Mouse (Mus musculus): Measurements from ENCODE around the gene Ppox. TPM values are rescaled to one million over a fixed set of nuclear protein-coding genes. Genes with fewer than 3 reads are reported as not detected.

Gene Ppox
- polyA plus RNA-seq, 1 experiment from 2014 or later = 65.0 TPM

DNA sequence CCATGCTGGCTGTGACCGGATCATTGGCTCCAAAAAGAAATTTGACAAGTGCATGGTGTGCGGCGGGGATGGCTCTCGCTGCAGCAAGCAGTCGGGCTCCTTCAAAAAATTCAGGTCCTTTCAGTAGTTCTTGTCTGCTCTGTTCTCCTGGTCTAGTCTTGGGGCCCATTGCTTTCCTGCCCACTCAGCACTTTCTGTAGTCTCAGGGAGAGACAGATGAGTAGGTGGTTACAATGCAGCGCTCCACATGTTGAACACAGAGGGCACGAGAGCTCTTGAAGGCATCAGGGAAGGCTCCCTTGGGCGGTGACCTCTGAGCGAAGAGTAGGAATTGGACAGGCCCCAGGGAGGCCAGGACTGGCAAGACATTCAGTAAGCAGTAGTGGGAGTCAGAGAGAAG, 23.2 kb downstream of the Ppox start:
- H3K27ac ChIP-seq (replicated peaks; ENCODE audit: low read depth, low read length) = no peak overlapping the region
- peaks cover 5% of the 10 kb centered on the region for H3K36me3 ChIP-seq (ENCODE audit: control insufficient read depth, insufficient read depth, low read length)
- no peak overlapping the region for H3K9ac ChIP-seq (ENCODE audit: low read length)
- no peak overlapping the region for H3K4me3 ChIP-seq (ENCODE audit: low read depth, low read length)
- no peaks in the 10 kb centered on the region for H3K9me3 ChIP-seq (ENCODE audit: control insufficient read depth, low read length)
- no peak for DNase-seq (ENCODE audit: low spot score)
- no peak for ATAC-seq (ENCODE audit: insufficient number of reproducible peaks, low FRiP score, low TSS enrichment, low read depth)
- 0 out of 2 replicates have a peak, but pooled peaks cover under 1% of the 10 kb centered on the region for H3K4me1 ChIP-seq (ENCODE audit: control insufficient read depth, insufficient read depth, low read length)
- WGBS = 89% methylated on average over 9 of the region's 9 CpGs
- H3K27me3 ChIP-seq (ENCODE audit: control insufficient read depth, insufficient read depth, low read length) = no peaks in the 10 kb centered on the region
- no peak overlapping the region for H3K4me2 ChIP-seq (ENCODE audit: low read depth, severe bottlenecking)

GRCm38 (mm10) chr1:171256937-171257548, 23.9 kb downstream of the Ppox start:
- Histone ChIP-seq H3K4me2 (ENCODE audit: low read depth, severe bottlenecking) (no peak overlapping the region), H3K9ac (ENCODE audit: low read length) (no peak overlapping the region), H3K36me3 (ENCODE audit: control insufficient read depth, insufficient read depth, low read length) (peaks cover 5% of the 10 kb centered on the region), H3K4me1 (ENCODE audit: control insufficient read depth, insufficient read depth, low read length) (peaks cover 6% of the 10 kb centered on the region), H3K27me3 (ENCODE audit: control insufficient read depth, insufficient read depth, low read length) (no peaks in the 10 kb centered on the region), H3K27ac (replicated peaks; ENCODE audit: low read depth, low read length) (no peak overlapping the region), H3K9me3 (ENCODE audit: control insufficient read depth, low read length) (no peaks in the 10 kb centered on the region), H3K4me3 (ENCODE audit: low read depth, low read length) (no peak overlapping the region)
- DNase-seq (ENCODE audit: low spot score) (peak; percentile 76), ATAC-seq (ENCODE audit: insufficient number of reproducible peaks, low FRiP score, low TSS enrichment, low read depth) (no peak)
- WGBS = 69% methylated on average over 15 of the region's 15 CpGs

GRCm38 (mm10) chr1:171256095-171256818, 24.7 kb downstream of the Ppox start:
- H3K27ac ChIP-seq (replicated peaks; ENCODE audit: low read depth, low read length) = no peak overlapping the region
- H3K9me3 ChIP-seq (ENCODE audit: control insufficient read depth, low read length) = no peaks in the 10 kb centered on the region
- no peak for ATAC-seq (ENCODE audit: insufficient number of reproducible peaks, low FRiP score, low TSS enrichment, low read depth)
- no peak overlapping the region for H3K4me2 ChIP-seq (ENCODE audit: low read depth, severe bottlenecking)
- peaks cover 13% of the 10 kb centered on the region for H3K4me1 ChIP-seq (ENCODE audit: control insufficient read depth, insufficient read depth, low read length)
- no peak overlapping the region for H3K9ac ChIP-seq (ENCODE audit: low read length)
- H3K4me3 ChIP-seq (ENCODE audit: low read depth, low read length) = no peak overlapping the region
- H3K36me3 ChIP-seq (ENCODE audit: control insufficient read depth, insufficient read depth, low read length) = peaks cover 5% of the 10 kb centered on the region
- H3K27me3 ChIP-seq (ENCODE audit: control insufficient read depth, insufficient read depth, low read length) = no peaks in the 10 kb centered on the region
- no peak for DNase-seq (ENCODE audit: low spot score)
- 92% methylated on average over 24 of the region's 24 CpGs for WGBS

DNA sequence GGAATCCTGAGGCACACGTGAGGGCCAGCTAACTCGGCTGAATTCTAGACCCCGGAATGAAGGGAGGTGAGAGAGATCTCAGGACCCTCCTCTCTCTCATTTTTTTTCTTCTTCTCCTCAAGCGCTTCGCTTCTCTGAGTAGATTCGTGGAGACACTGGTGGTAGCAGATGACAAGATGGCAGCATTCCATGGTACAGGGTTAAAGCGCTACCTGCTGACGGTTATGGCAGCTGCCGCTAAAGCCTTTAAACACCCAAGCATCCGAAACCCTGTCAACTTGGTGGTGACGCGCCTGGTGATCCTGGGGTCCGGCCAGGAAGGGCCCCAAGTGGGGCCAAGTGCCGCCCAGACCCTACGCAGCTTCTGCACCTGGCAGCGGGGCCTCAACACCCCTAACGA, 28.6 kb downstream of the Ppox start:
- Histone ChIP-seq H3K4me1 (ENCODE audit: control insufficient read depth, insufficient read depth, low read length) (peaks cover 29% of the 10 kb centered on the region), H3K4me3 (ENCODE audit: low read depth, low read length) (peak overlapping the region; percentile 24; the same call in 1 of the 2 replicates), H3K4me2 (ENCODE audit: low read depth, severe bottlenecking) (peak overlapping the region; percentile 66), H3K27me3 (ENCODE audit: control insufficient read depth, insufficient read depth, low read length) (no peaks in the 10 kb centered on the region), H3K9me3 (ENCODE audit: control insufficient read depth, low read length) (no peaks in the 10 kb centered on the region), H3K36me3 (ENCODE audit: control insufficient read depth, insufficient read depth, low read length) (peaks cover 3% of the 10 kb centered on the region), H3K27ac (replicated peaks; ENCODE audit: low read depth, low read length) (peak overlapping the region; percentile 83), H3K9ac (ENCODE audit: low read length) (peak overlapping the region; percentile 61)
- ATAC-seq (ENCODE audit: insufficient number of reproducible peaks, low FRiP score, low TSS enrichment, low read depth) = no peak
- WGBS = 46% methylated on average over 17 of the region's 17 CpGs
- peak; percentile 36 for DNase-seq (ENCODE audit: low spot score)

DNA sequence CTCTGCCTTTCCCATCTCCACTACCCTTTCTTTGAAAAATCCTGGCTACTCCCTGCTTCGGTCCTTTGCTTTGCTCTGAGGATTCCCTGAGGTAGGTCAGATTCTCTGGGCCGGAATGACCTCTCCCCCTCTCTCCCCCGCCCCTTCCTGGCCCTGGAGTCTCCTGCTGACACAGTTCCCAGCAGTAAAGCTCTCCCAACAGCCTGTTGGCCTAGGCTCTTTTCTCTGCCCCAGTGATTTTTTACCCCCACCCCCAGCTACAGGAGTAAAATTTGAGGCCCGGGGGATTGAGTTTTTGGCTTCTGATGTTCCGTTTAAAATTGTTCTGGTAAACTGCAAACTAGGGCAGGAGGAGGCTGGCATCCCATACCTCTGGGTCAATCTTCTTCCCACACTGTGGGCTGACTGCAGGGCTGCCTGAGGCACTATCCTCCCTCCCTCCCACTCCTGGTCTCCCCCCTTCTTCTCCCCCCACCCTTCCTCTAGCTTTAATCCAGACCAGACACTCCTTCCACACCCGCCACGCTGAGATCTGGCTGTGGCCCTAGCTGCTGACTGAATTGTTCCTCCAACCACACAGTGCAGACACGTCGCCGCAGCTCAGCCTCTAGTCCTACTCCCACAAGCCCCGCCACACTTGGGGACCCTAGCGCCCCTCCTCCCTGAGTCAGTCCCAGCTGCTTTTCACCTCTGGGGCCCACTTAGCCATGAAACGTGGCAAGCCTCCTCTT, 29.2 kb downstream of the Ppox start:
- H3K9me3 ChIP-seq (ENCODE audit: control insufficient read depth, low read length) = no peaks in the 10 kb centered on the region
- no peaks in the 10 kb centered on the region for H3K27me3 ChIP-seq (ENCODE audit: control insufficient read depth, insufficient read depth, low read length)
- 2% methylated on average over 13 of the region's 13 CpGs for WGBS
- H3K4me1 ChIP-seq (ENCODE audit: control insufficient read depth, insufficient read depth, low read length) = peaks cover 29% of the 10 kb centered on the region
- peak overlapping the region; percentile 66 for H3K4me2 ChIP-seq (ENCODE audit: low read depth, severe bottlenecking)
- peak overlapping the region; percentile 83 for H3K27ac ChIP-seq (replicated peaks; ENCODE audit: low read depth, low read length)
- ATAC-seq (ENCODE audit: insufficient number of reproducible peaks, low FRiP score, low TSS enrichment, low read depth) (peak; percentile 36), DNase-seq (ENCODE audit: low spot score) (peak; percentile 63)
- H3K9ac ChIP-seq (ENCODE audit: low read length) = peak overlapping the region; percentile 61
- peaks cover 3% of the 10 kb centered on the region for H3K36me3 ChIP-seq (ENCODE audit: control insufficient read depth, insufficient read depth, low read length)
- peak overlapping the region; percentile 24 for H3K4me3 ChIP-seq (ENCODE audit: low read depth, low read length)

GRCm38 (mm10) chr1:171250680-171251593, 30.0 kb downstream of the Ppox start, which contains the start of gene Ndufs2:
Gene Ndufs2 (minus strand): TSS chr1:171251388.
- ATAC-seq (ENCODE audit: insufficient number of reproducible peaks, low FRiP score, low TSS enrichment, low read depth) (no peak), DNase-seq (ENCODE audit: low spot score) (peak; percentile 58)
- Histone ChIP-seq H3K27me3 (ENCODE audit: control insufficient read depth, insufficient read depth, low read length) (no peaks in the 10 kb centered on the region), H3K9me3 (ENCODE audit: control insufficient read depth, low read length) (no peaks in the 10 kb centered on the region), H3K4me3 (ENCODE audit: low read depth, low read length) (peak within 1 kb of the TSS; percentile 24), H3K4me2 (ENCODE audit: low read depth, severe bottlenecking) (peak within 1 kb of the TSS; percentile 66), H3K4me1 (ENCODE audit: control insufficient read depth, insufficient read depth, low read length) (peaks cover 32% of the 10 kb centered on the region), H3K27ac (replicated peaks; ENCODE audit: low read depth, low read length) (peak within 1 kb of the TSS; percentile 83), H3K36me3 (ENCODE audit: control insufficient read depth, insufficient read depth, low read length) (peaks cover 3% of the 10 kb centered on the region), H3K9ac (ENCODE audit: low read length) (peak within 1 kb of the TSS; percentile 61)
- 11% methylated on average over 26 of the region's 26 CpGs for WGBS

DNA sequence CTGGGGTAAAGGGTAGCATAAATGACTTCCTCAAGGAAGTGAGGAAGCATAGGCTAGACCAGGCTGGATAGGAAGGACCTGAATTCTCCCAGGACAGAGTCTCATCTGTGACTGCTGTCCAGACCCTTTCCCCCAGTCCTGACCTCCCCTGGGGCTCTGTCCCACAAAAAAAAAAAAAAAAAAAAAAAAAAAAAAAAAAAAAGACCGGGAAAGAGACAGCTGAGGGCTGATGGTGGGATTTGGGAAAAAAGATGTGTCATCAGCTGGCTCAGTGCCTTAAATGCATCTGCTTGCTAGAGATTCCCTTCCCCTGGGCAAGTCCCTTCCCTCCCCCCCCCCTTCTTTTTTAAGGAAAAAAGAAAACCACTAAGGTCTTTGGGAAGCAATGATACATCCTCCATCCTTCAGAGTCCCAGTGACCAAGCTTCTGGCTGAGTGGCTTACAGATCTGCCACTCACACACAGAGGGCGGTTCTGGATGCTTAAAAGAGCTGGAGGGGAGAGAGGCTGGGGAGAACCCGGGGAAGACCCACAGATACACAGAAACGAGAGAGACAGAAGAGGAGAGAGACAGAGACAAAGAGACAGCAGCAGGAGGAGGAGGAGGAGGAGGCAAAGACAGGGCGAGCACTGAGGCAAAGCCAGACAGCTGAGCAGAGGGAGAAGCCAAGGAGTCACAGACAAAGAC, 30.9 kb downstream of the Ppox start, which contains the start of gene Adamts4:
TSS of gene Adamts4 (plus strand) at position 509 of the 688 bp plus-strand sequence.
- H3K27ac ChIP-seq (replicated peaks; ENCODE audit: low read depth, low read length) = peak within 1 kb of the TSS; percentile 83
- H3K27me3 ChIP-seq (ENCODE audit: control insufficient read depth, insufficient read depth, low read length) = no peaks in the 10 kb centered on the region
- peaks cover 4% of the 10 kb centered on the region for H3K36me3 ChIP-seq (ENCODE audit: control insufficient read depth, insufficient read depth, low read length)
- peak within 1 kb of the TSS; percentile 24 for H3K4me3 ChIP-seq (ENCODE audit: low read depth, low read length)
- WGBS = 21% methylated on average over 5 of the region's 5 CpGs
- peak; percentile 70 for DNase-seq (ENCODE audit: low spot score)
- ATAC-seq (ENCODE audit: insufficient number of reproducible peaks, low FRiP score, low TSS enrichment, low read depth) = no peak
- peak within 1 kb of the TSS; percentile 1 for H3K9ac ChIP-seq (ENCODE audit: low read length)
- H3K9me3 ChIP-seq (ENCODE audit: control insufficient read depth, low read length) = no peaks in the 10 kb centered on the region
- H3K4me2 ChIP-seq (ENCODE audit: low read depth, severe bottlenecking) = peak within 1 kb of the TSS; percentile 66
- H3K4me1 ChIP-seq (ENCODE audit: control insufficient read depth, insufficient read depth, low read length) = peaks cover 35% of the 10 kb centered on the region
